Mouse (Mus musculus) C2C12 (cell line): ENCODE data around the gene Tmem203. TPM values are rescaled to one million over a fixed set of nuclear protein-coding genes. Genes with fewer than 3 reads are reported as not detected.
A peak's percentile ranks its signal among the peaks of the same experiment; 100 is the strongest.

ENCODE experiments used
- H3K27me3 ChIP-seq: one replicate; pipeline ENCODE4 v1.6.1; 2011; ENCODE audit not compliant: control insufficient read depth, insufficient read depth, insufficient read length
- H3K36me3 ChIP-seq: one replicate; pipeline ENCODE4 v1.6.1; 2011; ENCODE audit not compliant: control insufficient read depth, insufficient read depth
- H3K4me3 ChIP-seq: one replicate; pipeline ENCODE4 v1.5.1; 2011; ENCODE audit warnings: mild to moderate bottlenecking, control low read depth; ENCODE audit not compliant: poor library complexity, insufficient read depth, severe bottlenecking
- H3K79me2 ChIP-seq: one replicate; pipeline ENCODE4 v1.6.1; 2011; ENCODE audit not compliant: control insufficient read depth, insufficient read depth
- H3K79me3 ChIP-seq: one replicate; pipeline ENCODE4 v1.6.1; 2011; ENCODE audit warnings: low read depth, control low read depth
- H3ac ChIP-seq: one replicate; pipeline ENCODE3; 2011; ENCODE audit warnings: low read depth; ENCODE audit not compliant: control insufficient read depth, insufficient read length
- CEBPB ChIP-seq: IDR thresholded peaks from one replicate; pipeline ENCODE4 v1.6.1; 2011; ENCODE audit warnings: low read depth, mild to moderate bottlenecking, control low read depth, moderate library complexity
- CTCF ChIP-seq: IDR thresholded peaks from one replicate; pipeline ENCODE4 v1.5.1; 2011; ENCODE audit not compliant: control insufficient read depth, insufficient read depth, insufficient read length
- FOSL1 ChIP-seq: IDR thresholded peaks from one replicate; pipeline ENCODE4 v1.8.0; 2011; ENCODE audit warnings: mild to moderate bottlenecking, low read length; ENCODE audit not compliant: poor library complexity, insufficient read depth, severe bottlenecking
- MAX ChIP-seq: IDR thresholded peaks from one replicate; pipeline ENCODE4 v1.6.1; 2011; ENCODE audit warnings: mild to moderate bottlenecking, control low read depth
- MYOD1 ChIP-seq: IDR thresholded peaks from one replicate; pipeline ENCODE4 v1.6.1; 2011; ENCODE audit warnings: low read depth; ENCODE audit not compliant: control insufficient read depth, insufficient read length
- MYOG ChIP-seq: IDR thresholded peaks from one replicate; pipeline ENCODE4 v1.6.1; 2011; ENCODE audit not compliant: control insufficient read depth, insufficient read length; ENCODE audit errors: extremely low read depth
- USF1 ChIP-seq: IDR thresholded peaks from one replicate; pipeline ENCODE4 v1.6.1; 2011; ENCODE audit warnings: low read depth, mild to moderate bottlenecking, control low read depth, moderate library complexity
- polyA plus RNA-seq: library from polyadenylated mRNA; unstranded; fragments of >200 nt; fragmentation: generic; extraction: Trizol; gene quantifications from one replicate; pipeline ENCODE4 v1.2.1, GENCODE M21; 2012; ENCODE audit warnings: missing spikeins

Tmem203 gene
- polyA plus RNA-seq, 1 experiment = 28.5 TPM

- peak overlapping the region; percentile 63 for H3K4me3 ChIP-seq
- peaks cover 51% of the 10 kb centered on the region for H3K79me2 ChIP-seq
- no peaks in the 10 kb centered on the region for H3K27me3 ChIP-seq
- H3K36me3 ChIP-seq = peaks cover 3% of the 10 kb centered on the region
- no peak for TF ChIP-seq CTCF
- no peak for TF ChIP-seq FOSL1
- TF ChIP-seq MAX = no peak
- no peak for TF ChIP-seq MYOG
- H3ac ChIP-seq = peak overlapping the region; percentile 82
- H3K79me3 ChIP-seq = peaks cover 8% of the 10 kb centered on the region
Measured at GRCm38 (mm10) chr2:25262795-25263622, 7.8 kb downstream of the Tmem203 start.

- H3K79me2 ChIP-seq = peaks cover 51% of the 10 kb centered on the region
- H3ac ChIP-seq = peak overlapping the region; percentile 82
- TF ChIP-seq FOSL1 (no peak), USF1 (no peak), CTCF (no peak), MAX (no peak), CEBPB (no peak), MYOG (no peak), MYOD1 (no peak)
- peak overlapping the region; percentile 63 for H3K4me3 ChIP-seq
- peaks cover 3% of the 10 kb centered on the region for H3K36me3 ChIP-seq
- peaks cover 8% of the 10 kb centered on the region for H3K79me3 ChIP-seq
- H3K27me3 ChIP-seq = no peaks in the 10 kb centered on the region
Measured at GRCm38 (mm10) chr2:25263623-25264285, 8.5 kb downstream of the Tmem203 start.

- TF ChIP-seq FOSL1 = no peak
- H3K27me3 ChIP-seq = no peaks in the 10 kb centered on the region
- H3K4me3 ChIP-seq = no peak overlapping the region
- peaks cover 8% of the 10 kb centered on the region for H3K79me3 ChIP-seq
- peak overlapping the region; percentile 35 for H3ac ChIP-seq
- peaks cover 51% of the 10 kb centered on the region for H3K79me2 ChIP-seq
- H3K36me3 ChIP-seq = peaks cover 3% of the 10 kb centered on the region
Measured at GRCm38 (mm10) chr2:25264286-25264660, 9.0 kb downstream of the Tmem203 start.

- Histone ChIP-seq H3K79me3 (peaks cover 8% of the 10 kb centered on the region), H3K36me3 (peaks cover 3% of the 10 kb centered on the region), H3K79me2 (peaks cover 52% of the 10 kb centered on the region), H3K4me3 (no peak overlapping the region), H3K27me3 (no peaks in the 10 kb centered on the region), H3ac (no peak overlapping the region)
- TF ChIP-seq MYOG (no peak), MAX (no peak), MYOD1 (no peak), CTCF (no peak), CEBPB (no peak)
Measured at GRCm38 (mm10) chr2:25264851-25265250, 9.6 kb downstream of the Tmem203 start.

GRCm38 (mm10) chr2:25265897-25266656, 10.8 kb downstream of the Tmem203 start:
- no peak for TF ChIP-seq FOSL1
- TF ChIP-seq USF1 = no peak
- TF ChIP-seq MYOG = no peak
- no peak for TF ChIP-seq MYOD1
- H3ac ChIP-seq = peak overlapping the region; percentile 21
- peaks cover 64% of the 10 kb centered on the region for H3K79me2 ChIP-seq
- H3K36me3 ChIP-seq = peaks cover 16% of the 10 kb centered on the region
- no peaks in the 10 kb centered on the region for H3K27me3 ChIP-seq
- no peak overlapping the region for H3K4me3 ChIP-seq
- peaks cover 13% of the 10 kb centered on the region for H3K79me3 ChIP-seq

- no peak for TF ChIP-seq MAX
- TF ChIP-seq FOSL1 = no peak
- TF ChIP-seq CEBPB = no peak
- no peak for TF ChIP-seq CTCF
- no peak for TF ChIP-seq MYOD1
- no peak for TF ChIP-seq USF1
- Histone ChIP-seq H3K79me3 (peaks cover 19% of the 10 kb centered on the region), H3K36me3 (peaks cover 18% of the 10 kb centered on the region), H3K27me3 (no peaks in the 10 kb centered on the region), H3ac (no peak overlapping the region), H3K4me3 (no peak overlapping the region), H3K79me2 (peaks cover 71% of the 10 kb centered on the region)
Measured at GRCm38 (mm10) chr2:25266720-25267119, 11.5 kb downstream of the Tmem203 start.
